Mouse (Mus musculus) bone marrow, adult 2 months (tissue): ENCODE results near the gene Vac14.

Experiments used
- CTCF ChIP-seq: fragments of 200-500 bp; IDR thresholded peaks from 2 replicates; pipeline ENCODE4 v1.5.1; 2011; ENCODE audit warnings: low read length, control low read depth; ENCODE audit not compliant: control insufficient read depth, insufficient read depth
- POLR2A ChIP-seq: fragments of 200-500 bp; IDR thresholded peaks from 2 replicates; pipeline ENCODE4 v1.6.1; 2011; ENCODE audit warnings: low read depth, mild to moderate bottlenecking, control low read depth, low read length, borderline replicate concordance; ENCODE audit not compliant: control insufficient read depth

DNA sequence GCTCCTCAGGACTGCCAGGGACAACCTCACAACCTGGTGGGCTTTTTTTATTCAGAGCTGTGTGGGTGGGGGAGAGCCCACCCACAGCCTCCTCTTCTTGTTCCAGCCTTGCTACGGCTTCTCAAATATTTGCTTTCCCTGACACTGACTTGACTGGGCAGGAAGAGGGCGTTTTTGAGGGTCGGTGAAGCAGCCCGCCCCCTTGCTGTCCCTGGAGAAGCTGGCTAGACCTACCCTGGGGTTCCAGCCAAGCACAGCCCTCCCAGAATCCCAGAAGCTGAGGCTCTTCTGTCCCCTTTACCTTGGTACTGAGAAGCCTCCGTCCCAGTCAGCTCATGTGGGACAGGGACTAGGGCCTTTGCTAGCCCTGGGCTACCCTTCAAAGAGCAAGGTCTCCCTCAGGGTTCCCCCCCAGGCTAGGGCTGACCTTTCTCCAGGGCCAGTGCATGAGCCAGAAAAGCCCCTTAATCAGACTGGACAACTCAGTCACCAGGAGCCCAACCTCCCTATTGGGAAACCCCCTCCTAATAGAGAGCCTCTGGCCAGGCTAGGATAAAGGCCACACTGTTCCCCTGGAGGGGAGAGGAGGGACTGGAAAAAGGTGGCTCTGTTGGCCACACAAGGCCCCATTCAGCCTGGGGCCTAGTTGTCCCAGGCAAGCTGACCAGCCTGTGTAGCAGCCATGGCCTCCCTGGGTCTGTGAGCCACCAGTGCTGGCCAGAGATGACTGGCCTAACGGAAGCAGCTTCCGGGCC, 106.9 kb downstream of the Vac14 start:
- TF ChIP-seq CTCF (no peak), POLR2A (no peak)
